Mouse (Mus musculus) left cerebral cortex, adult 2 months (tissue): ENCODE data around the gene Jade1. TPM values are rescaled to one million over a fixed set of nuclear protein-coding genes. Genes with fewer than 3 reads are reported as not detected.
A peak's percentile ranks its signal among the peaks of the same experiment; 100 is the strongest.

Source experiments
- DNase-seq, 2 experiments: peaks; one replicate each; pipeline ENCODE4 v3.0.0; 2021 to 2022; ENCODE audit warnings: low spot score in 2 of 2, mixed read lengths in 1 of 2; ENCODE audit errors: extremely low spot score in 1 of 2
- H3K27ac ChIP-seq: fragments of 200-600 bp; 2 replicates; pipeline ENCODE4 v1.8.1; 2022
- H3K4me3 ChIP-seq: fragments of 200-600 bp; 2 replicates; pipeline ENCODE4 v1.8.1; 2022
- CTCF ChIP-seq: fragments of 200-600 bp; IDR thresholded peaks from 2 replicates; pipeline ENCODE4 v1.8.1; 2022; ENCODE audit warnings: antibody characterized with exemption, mild to moderate bottlenecking, moderate library complexity
- intact Hi-C: fragments of 180-260 bp; cut with DNase I; formaldehyde crosslinking; loops from one replicate; pipeline ENCODE4 v1.15.1; 2025
- total RNA-seq, 2 experiments: library from RNA; stranded (reverse); gene quantifications; 2 replicates each; pipeline ENCODE4 v1.2.3; 2021

Jade1 gene
- total RNA-seq, 2 experiments from 2014 or later = 40.5 to 44.7 TPM

GRCm38 (mm10) chr3:41605601-41606329 is 50.2 kb downstream of the Jade1 start:
- Histone ChIP-seq H3K4me3 (no peak overlapping the region), H3K27ac (no peak overlapping the region)
- no peak for DNase-seq
- intact Hi-C loops = loop anchor here (10.0 kb wide), 1 partner anchor 651 kb away; no protein-coding TSS in a partner anchor
- no peak for TF ChIP-seq CTCF

DNA sequence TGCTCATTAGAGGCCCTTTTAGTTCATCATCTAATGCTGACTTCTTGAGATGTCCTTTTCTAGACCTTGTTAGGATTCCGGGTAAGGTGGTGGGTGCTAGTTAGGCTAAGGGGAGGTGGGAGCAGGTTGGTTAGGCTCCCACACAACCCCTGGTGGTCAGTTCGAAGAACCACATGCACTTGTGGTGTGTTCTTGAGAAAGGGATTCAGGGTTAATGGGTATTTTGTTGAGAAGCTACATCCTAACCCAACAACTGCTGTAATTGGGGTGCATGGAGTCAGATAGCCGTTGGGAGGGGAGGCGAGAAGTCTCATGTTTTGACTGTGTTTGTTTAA is 50.8 kb downstream of the Jade1 start:
- intact Hi-C loops = loop anchor here (10.0 kb wide), 1 partner anchor 651 kb away; no protein-coding TSS in a partner anchor
- no peak overlapping the region for H3K4me3 ChIP-seq
- peak; percentile 63 for TF ChIP-seq CTCF
- H3K27ac ChIP-seq = no peak overlapping the region
- no peak for DNase-seq

GRCm38 (mm10) chr3:41607050-41607449 is 51.5 kb downstream of the Jade1 start:
- intact Hi-C loops = loop anchor here (10.0 kb wide), 1 partner anchor 652 kb away; no protein-coding TSS in a partner anchor
- DNase-seq = no peak
- no peak overlapping the region for H3K27ac ChIP-seq
- no peak for TF ChIP-seq CTCF
- H3K4me3 ChIP-seq = no peak overlapping the region

DNA sequence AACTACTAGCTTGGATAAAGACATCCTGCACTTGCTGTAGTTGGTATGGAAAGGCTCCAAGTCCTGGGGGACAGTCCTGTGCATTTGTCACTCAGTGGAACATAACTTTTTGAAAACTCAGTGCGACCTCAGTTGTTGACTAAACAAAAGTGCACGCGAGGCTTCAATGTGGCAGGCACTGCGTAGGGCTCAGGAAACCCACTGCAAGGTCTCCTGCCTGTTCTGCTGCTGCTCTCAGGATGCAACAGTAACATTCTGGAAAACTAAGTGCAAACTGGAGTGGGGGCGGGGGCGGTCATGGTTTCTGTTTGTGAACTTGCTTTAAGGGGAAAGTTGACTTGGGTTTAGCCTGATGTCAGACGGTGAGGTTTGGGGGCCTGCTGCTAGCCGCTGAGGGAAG is 51.9 kb downstream of the Jade1 start:
- DNase-seq = no peak
- intact Hi-C loops = loop anchor here (10.0 kb wide), 1 partner anchor 653 kb away; no protein-coding TSS in a partner anchor
- no peak overlapping the region for H3K4me3 ChIP-seq
- no peak for TF ChIP-seq CTCF
- no peak overlapping the region for H3K27ac ChIP-seq

GRCm38 (mm10) chr3:41609071-41609470 is 53.5 kb downstream of the Jade1 start:
- Histone ChIP-seq H3K27ac (no peak overlapping the region), H3K4me3 (no peak overlapping the region)
- no peak for DNase-seq
- no peak for TF ChIP-seq CTCF
- intact Hi-C loops = loop anchor here (10.0 kb wide), 1 partner anchor 654 kb away; no protein-coding TSS in a partner anchor

DNA sequence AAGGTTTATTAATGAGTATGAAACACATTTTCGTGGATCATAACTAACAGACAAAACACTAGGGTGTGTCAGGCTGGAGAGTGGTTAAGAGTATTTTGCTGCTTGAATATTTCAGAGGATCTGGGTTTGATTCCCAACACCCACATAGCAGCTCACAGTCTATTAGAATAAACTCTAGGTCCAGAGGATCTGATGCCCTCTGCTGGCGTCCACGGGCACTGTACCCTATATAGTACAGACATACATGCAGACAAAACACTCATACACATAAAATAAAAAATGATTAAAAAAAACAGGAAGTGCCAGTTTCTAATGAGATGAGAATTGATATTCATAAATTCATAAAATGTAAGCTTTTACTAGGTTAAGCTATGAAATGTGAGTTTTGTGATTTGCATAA is 56.7 kb downstream of the Jade1 start:
- no peak for DNase-seq
- intact Hi-C loops = no loop called here
- peak; percentile 50 for TF ChIP-seq CTCF
- no peak overlapping the region for H3K27ac ChIP-seq
- H3K4me3 ChIP-seq = no peak overlapping the region

GRCm38 (mm10) chr3:41613706-41614105 is 58.2 kb downstream of the Jade1 start:
- intact Hi-C loops = no loop called here
- DNase-seq = no peak
- no peak overlapping the region for H3K27ac ChIP-seq

GRCm38 (mm10) chr3:41614230-41614985 is 58.9 kb downstream of the Jade1 start:
- Histone ChIP-seq H3K27ac (no peak overlapping the region), H3K4me3 (no peak overlapping the region)
- no peak for TF ChIP-seq CTCF
- intact Hi-C loops = no loop called here
- DNase-seq = no peak

More at GRCm38 (mm10) chr3:41613706-41614105, 58.2 kb downstream of the Jade1 start:
- no peak overlapping the region for H3K4me3 ChIP-seq
- no peak for TF ChIP-seq CTCF

DNA sequence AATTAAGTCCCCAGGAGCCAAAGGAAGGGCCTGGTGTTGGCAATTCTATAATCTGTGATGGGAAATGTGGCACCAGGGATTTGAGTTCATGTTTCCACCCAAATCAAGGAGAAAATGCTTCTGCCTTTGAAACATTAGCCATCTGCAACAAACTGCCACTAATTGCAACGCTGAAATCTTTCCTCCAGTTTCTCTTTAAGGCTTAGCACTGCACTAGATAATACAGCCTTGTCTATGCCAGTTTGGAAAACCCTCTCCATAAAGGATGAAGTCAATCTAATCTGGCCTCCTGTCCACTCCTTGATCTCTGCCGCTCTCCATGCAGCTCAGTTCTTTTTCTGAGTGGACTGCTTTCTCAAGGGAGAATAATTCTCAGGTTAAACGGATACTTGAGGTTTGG is 62.5 kb downstream of the Jade1 start:
- intact Hi-C loops = no loop called here
- Histone ChIP-seq H3K4me3 (no peak overlapping the region), H3K27ac (no peak overlapping the region)
- DNase-seq = no peak
- TF ChIP-seq CTCF = no peak

DNA sequence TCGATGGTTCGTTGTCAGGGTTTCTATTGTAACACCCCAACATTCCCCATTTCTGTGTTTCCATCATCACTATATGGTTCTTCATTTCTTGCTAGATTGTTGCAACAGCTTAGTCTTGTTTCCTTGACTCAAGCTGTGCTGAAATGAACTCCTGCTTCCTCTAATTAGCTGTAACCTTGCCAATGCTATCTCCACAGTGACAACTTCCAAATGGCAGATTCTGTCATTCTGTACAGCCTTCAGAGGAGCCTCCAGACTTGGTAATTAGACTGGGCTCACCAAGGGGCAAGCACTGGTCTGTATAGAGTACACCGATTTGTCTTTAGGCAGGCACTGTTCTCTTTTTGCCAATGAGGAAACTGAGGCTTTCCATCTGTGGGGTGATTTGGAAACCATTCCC is 63.0 kb downstream of the Jade1 start:
- H3K4me3 ChIP-seq = no peak overlapping the region
- H3K27ac ChIP-seq = no peak overlapping the region
- no peak for DNase-seq
- TF ChIP-seq CTCF = no peak
- intact Hi-C loops = no loop called here

DNA sequence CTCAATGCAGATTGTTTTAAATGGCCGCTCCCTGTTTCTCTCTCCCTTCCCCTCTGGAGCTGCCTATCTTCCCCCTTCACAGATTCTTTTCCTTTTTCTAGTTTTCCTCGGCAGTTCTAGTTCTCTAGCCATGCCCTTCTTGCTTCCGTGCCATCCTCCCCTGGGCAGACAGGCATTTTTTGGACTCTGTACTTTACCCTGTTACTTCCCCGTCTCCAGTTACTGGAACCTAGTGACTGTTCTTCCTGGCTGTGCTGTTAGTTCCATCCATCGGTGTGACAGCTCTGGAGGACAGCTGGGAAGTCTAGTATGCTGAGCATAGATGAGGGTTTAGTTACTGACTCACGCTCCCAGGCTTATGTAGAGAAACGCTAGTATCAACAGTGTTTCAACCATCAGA is 65.4 kb downstream of the Jade1 start:
- intact Hi-C loops = no loop called here
- DNase-seq = no peak
- no peak overlapping the region for H3K27ac ChIP-seq
- no peak overlapping the region for H3K4me3 ChIP-seq
- TF ChIP-seq CTCF = no peak

GRCm38 (mm10) chr3:41655642-41656041 is 100.1 kb downstream of the Jade1 start:
- Histone ChIP-seq H3K4me3 (no peak overlapping the region), H3K27ac (no peak overlapping the region)
- intact Hi-C loops = no loop called here
- TF ChIP-seq CTCF = peak; percentile 33
- no peak for DNase-seq

Other genes with a start within 250 kb of the Jade1 start
- 10 to 100 TPM; 19.7 to 20.3 TPM for gene Sclt1, start 186.8 kb downstream of the Jade1 start, total RNA-seq
- 1 to 10 TPM; 9.5 TPM for gene D3Ertd751e, start 186.9 kb downstream of the Jade1 start, total RNA-seq